Mouse (Mus musculus): ENCODE data around the gene Fam24b. TPM values are rescaled to one million over a fixed set of nuclear protein-coding genes. Genes with fewer than 3 reads are reported as not detected.

Gene Fam24b
- not detected in 2 replicates for total RNA-seq (2015; ENCODE audit: low replicate concordance)
- not detected in 2 replicates for total RNA-seq (2017; ENCODE audit: low replicate concordance)

DNA sequence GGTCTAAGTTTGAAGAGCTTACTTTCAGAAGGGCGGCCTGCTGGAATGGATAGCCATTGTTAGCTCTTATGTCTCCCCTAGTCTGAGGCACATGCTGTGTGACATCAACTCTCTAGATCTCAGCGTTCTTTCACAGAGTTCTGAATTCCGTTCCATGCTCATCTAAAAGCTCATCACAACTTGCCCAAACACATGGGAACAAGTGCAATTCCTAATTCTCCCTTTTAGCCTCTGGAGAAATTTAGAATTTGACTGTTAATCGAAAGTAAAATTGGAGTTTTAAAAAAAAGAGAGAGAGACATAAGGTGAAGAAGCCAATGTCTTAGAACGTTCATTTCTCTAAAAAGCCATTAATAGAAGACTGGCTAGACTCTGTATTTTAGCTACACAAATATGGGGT is at the start of gene Fam24b:
Gene Fam24b (minus strand): TSS at position 101 of the 400 bp plus-strand sequence.
- no peak for ATAC-seq (replicated peaks; ENCODE audit: low FRiP score, poor library complexity, severe bottlenecking)

DNA sequence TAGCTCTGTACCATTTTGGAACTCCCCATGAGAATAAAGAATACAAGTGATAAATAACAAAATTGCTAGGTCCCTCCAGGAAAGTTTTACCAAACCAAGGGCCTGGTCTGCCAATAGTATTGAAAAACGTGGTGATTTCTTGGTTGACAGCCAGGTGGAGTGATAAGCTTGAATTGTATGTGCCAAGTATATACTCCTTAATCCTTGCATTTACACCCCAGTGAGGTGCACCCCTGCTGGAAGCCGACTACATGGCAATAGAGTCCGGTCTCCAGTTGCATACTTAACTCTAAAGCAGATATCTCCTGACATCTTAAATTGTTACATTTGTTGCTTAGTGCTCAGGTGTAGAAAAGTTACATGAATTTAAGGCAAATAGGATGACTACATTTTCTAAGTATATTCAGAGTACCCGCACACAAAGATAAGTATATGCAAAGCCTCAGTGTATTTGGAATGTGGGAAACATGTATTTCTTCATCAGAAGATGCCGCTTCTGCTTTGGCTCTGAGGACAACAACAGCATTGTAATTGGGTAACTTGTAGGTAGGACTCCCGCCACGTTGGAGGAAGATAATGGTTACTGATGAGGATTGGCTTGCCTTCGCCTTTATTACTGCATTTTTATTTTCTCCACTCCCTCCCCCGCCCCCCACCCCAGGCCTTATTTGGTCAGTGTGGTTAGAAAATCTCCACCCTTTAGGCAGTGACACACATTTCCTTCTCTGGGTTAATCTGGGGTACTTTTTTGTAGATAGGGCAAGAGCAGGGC is 42.8 kb upstream of the Fam24b start:
- no peak for ATAC-seq (replicated peaks; ENCODE audit: low FRiP score, poor library complexity, severe bottlenecking)

DNA sequence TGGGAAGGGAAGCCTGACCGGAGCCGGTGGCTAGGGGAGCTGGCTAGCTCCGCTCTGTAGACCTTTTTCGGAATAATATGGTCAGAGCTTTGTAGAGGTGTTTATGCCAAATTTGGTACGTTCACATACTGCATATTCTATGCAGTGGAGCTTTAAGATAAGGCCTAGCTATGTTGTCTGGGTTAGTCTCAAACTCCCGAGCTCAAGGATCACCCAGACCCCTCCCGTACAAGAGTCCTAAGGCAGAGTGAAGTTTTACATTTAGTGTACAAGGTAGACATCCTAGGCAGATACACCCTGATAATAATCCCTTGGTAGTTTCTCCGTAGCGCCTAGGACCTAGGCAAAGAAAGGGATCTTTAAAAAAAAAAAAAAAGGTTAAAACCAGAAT is 42.1 kb upstream of the Fam24b start:
- ATAC-seq (replicated peaks; ENCODE audit: low FRiP score, poor library complexity, severe bottlenecking) = no peak

DNA sequence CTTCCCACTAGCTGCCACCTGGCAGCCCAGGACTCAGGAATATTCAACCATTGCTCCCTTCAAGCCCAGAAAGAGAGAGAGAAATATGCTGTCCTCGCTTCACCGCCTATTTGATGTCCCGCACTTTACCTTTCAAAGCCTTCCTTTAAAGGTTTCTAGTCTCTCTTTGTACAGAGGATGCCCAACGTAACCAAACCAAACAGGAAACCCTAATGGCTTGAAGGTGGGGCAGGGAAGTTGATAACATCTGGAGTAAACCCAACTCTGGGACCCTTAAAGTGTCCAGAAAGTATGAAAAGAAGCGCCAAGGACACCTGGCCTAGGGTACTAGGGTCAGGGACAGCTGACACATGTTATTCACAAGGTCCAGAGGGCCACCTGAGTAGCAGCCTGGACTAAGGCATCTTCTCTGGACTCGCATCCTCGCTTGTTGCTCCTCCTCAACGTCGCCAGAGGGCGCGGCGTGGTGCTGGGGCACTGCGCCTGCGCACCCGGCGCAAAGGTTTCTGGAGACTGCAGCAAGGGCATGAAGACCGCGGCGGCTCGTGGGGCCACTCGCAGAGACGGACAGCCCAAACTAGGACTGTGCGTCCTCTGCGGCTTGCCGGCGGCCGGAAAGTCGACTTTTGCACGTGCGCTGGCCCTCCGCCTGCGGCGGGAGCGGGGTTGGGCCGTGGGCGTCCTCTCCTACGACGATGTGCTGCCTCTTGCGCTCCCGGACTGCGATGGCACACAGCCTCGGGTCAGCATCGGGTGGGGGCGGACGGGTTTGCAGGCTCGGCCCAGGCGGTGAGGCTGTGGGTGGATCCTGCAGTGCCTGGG is 41.5 kb upstream of the Fam24b start, which contains the start of gene Pstk:
Gene Pstk (plus strand): TSS at position 494 of the 822 bp plus-strand sequence.
- peak; percentile 99 for ATAC-seq (replicated peaks; ENCODE audit: low FRiP score, poor library complexity, severe bottlenecking)

DNA sequence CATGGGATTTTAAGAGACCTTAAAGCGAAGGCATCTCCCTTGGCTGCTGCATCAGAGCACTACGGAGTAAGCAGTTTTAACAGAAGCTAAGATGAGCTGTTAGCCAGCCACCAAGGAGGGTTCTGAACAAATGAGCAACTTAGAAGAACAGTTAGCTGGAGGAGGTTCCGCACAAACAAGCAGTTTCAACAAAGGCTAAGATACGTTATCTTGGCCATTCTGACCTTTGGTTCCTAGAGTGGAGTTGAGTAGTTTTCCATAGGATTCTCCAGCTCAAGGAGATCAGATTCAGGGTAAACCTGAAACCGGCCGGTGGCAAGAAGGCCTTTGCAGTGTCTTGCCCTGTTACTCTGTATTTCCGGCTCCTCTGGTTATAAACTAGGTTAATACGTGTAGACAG is 34.8 kb upstream of the Fam24b start:
- ATAC-seq (replicated peaks; ENCODE audit: low FRiP score, poor library complexity, severe bottlenecking) = no peak

DNA sequence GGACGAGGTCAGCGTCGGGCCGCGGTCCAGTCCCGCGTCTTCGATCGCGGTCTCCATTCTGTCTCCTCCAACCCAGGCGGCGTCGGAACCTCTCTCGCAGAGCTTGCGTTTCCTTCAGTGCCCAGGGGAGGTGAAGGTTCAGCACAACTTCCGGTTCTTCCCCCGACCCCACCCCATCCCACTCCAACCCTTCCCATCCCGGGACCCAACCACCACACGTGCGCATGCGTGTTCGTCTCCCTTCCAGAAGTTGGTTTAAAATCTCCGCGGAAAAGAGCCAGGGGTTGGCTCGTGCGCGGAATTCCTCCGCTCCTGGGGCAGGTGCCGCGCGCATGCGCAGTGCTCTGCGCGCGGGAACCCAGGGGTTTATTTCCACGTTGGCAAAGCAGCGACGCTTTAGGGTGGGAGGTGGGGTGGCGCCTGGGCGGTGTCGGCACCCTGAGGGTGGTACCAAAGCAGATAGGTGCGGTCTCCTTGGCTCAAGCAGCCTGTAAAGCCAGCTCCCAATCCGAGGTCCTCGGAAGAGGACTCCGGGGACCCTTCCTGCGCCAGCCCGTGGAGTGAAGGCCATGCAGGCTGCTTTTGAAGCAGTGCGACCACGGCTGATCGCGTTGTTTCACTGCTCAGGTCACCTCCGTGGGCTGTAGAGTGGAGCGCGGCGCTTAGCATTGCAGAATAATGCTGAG is 33.4 kb upstream of the Fam24b start, which contains the start of gene 2310057M21Rik:
Gene 2310057M21Rik (minus strand): TSS at position 145 of the 686 bp plus-strand sequence.
- ATAC-seq (replicated peaks; ENCODE audit: low FRiP score, poor library complexity, severe bottlenecking) = peak; percentile 93

DNA sequence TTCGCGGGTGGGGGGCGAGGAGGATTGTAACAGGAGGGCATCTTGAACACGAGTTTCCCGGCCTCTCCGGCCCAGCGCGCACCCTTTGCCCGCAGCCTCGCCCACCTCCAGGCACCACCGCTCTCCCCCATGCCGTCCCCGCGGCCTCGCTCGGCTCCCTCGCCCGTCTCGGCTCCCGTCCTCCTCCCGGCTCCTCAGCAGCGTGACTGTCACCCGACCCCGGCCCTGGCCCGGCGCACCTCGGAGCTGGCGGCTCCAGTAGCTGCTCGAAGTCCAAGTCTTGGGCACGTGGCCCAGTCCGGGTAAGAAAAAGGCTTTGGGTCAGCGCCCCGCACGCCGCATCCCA is 32.9 kb upstream of the Fam24b start:
- peak; percentile 50 for ATAC-seq (replicated peaks; ENCODE audit: low FRiP score, poor library complexity, severe bottlenecking)

DNA sequence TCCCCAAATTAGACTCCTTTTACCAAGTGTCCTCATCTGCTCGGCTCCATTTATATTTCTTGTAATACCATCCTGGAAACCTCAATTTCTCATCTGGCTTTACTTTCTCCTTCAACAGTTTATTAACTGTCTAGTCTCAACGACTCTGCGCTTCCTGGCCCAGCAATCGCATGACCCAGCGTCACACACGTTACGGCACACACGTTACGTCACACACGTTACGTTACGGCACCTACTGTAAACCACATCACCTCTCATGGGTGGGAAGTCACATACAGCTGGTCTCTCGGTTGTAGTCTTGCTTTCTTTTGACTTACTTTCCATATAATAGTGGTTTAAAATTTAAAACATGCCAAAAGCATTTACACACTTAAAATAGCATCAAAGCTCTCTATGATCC is 26.8 kb upstream of the Fam24b start:
- ATAC-seq (replicated peaks; ENCODE audit: low FRiP score, poor library complexity, severe bottlenecking) = no peak

DNA sequence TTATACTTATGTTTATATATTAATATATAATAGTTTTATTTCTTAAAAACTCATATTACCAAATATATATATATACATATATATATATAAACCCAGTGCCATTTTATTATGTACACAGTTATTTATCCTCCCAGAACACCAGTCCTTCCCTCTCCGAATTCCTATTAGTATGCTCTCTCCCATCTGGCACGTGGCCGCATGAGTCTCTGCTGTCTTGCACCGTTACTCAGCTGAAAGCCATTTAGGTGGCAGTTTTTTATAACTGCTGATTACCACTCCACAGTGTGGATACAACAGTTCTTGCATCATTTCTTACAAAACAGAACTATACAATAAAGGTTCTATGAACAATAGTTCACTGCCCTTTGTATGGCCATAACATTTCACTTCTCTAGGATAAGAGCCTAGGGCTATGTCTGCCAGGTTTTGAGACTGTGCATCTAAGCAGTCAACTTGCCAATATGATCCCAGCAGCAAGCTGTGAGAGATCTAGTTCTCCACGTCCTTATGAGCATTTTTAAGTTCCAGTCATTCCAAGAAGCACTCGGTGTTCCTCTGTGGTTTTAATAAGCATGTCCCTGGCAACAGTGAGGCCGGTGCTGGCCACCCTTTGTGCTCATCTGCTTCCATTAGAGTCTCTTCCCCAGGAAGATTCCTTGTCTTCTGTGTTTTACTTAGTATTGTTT is 16.7 kb upstream of the Fam24b start:
- ATAC-seq (replicated peaks; ENCODE audit: low FRiP score, poor library complexity, severe bottlenecking) = no peak

DNA sequence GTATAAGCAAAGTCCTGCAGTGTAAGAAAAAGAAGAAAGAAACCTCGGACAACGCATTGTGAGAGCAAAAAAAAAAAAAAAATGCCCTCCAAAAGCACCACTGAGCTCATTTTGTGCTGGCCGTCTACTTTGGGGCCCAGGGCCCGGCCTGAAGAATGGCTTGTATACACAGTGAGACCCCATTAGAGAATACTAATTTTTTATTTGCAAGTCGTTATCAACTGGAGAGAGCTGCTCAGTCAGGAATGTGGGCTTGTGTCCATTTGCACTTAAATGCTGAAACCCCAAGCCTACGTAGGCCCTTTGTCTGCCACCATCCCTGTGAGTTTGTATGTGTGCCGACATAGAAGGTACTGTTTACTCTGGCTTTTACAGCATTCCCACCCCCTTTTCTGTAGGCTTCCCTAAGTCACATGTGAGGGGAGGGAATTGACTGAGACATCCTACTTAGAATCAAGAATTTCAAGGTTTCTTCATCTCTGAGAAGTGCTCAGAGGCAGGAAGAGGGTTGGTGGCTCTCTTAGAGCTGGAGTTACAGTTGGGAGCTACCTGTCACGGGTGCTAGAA is 8.3 kb upstream of the Fam24b start:
- no peak for ATAC-seq (replicated peaks; ENCODE audit: low FRiP score, poor library complexity, severe bottlenecking)

DNA sequence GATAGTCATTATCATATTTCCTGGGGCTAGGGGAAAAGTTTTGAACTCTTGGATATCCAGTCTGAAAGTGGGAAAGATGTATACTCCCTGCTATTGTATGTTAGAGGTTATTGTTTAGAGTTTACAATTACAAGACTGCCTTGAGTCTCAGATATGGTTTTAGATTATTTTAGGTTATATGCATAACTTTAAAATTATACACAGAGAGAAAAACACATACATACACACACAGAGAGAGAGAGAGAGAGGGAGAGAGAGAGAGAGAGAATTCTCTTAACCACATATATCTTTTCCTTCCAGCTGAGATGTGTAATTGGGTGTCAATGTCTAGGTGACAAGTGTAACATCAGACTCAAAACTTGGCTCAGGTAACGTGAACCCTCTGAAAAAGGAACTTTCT is 4.2 kb upstream of the Fam24b start, which contains the start of gene Fam24a:
Gene Fam24a (plus strand): TSS at position 301 of the 400 bp plus-strand sequence.
- ATAC-seq (replicated peaks; ENCODE audit: low FRiP score, poor library complexity, severe bottlenecking) = no peak

DNA sequence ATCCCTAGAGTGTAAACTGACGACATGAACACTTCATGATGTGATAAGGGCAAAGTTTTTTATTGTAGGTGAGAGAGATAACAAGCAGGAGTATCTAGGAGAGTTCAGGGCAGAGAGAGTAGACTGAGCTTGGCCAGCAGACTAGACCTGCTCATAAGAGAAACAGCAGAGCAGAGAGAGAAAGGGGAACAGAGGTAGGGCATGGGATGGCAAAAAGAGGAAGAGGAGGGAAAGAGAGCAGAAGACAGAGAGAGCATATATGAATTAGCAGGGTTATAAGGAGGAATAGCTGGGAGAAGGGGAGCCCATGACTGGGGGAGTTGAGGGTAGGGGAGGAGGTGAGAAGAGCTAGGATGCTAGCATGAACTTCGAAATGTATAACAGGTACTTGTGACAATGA is 2.4 kb upstream of the Fam24b start:
- no peak for ATAC-seq (replicated peaks; ENCODE audit: low FRiP score, poor library complexity, severe bottlenecking)

DNA sequence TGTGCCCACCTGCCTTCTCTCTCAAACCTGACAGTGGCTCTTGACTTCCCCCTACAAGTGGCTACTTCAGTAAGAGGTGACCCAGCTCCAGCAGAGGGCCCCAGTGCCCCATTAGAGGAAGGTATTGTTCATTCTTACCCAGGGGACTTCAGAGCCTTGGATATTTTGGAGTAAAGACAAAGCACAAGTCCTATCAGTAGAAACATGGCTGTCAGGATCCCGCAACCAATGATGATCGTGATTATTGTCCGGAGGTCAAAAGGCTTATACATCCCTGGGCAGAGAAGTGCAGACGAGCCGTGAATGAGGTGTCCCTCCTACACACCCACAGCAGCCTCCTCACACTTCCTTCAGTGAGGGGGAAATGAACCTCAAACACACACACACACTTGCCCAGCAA is 2.3 kb downstream of the Fam24b start:
- ATAC-seq (replicated peaks; ENCODE audit: low FRiP score, poor library complexity, severe bottlenecking) = no peak

DNA sequence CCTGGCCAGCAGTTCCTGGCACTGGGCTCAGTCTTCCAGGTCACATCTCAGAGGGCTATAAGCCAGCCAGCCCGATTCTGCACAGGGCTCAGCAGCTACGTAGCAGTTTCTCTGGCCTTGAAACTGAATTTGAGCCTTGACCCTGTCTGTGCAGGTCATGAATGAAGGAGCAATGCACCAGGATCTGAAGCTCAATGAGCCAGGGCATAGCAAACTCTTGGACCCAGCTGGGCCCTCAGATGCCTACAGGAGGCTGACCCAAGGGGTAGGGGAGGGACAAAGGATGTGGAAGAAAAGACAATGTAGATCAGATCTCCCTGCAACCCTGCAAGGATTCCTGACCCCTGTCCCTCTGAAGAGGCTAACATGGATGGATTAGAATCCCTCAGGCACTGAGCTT is 7.1 kb downstream of the Fam24b start, which contains the start of gene Cuzd1:
Gene Cuzd1 (minus strand): TSS at position 101 of the 400 bp plus-strand sequence.
- ATAC-seq (replicated peaks; ENCODE audit: low FRiP score, poor library complexity, severe bottlenecking) = no peak

DNA sequence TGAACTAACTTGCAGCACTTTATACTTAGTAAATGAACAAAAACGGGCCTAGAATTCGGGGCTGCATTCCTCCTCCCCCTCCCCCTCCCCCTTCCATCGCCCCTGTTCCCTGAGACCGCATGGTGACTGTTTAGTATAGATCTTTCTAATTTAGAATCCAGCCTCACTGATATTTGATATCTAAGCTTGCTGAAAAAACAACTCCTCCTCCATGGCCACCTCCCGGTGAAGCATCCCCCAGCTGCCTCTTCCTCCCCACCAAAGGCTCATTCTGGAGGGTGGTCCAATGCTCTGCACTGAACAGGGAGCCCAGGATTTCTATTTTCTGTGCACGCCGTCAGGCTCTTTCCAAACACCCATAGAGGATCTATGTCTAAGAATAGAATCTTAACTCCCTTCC is 11.0 kb downstream of the Fam24b start:
- no peak for ATAC-seq (replicated peaks; ENCODE audit: low FRiP score, poor library complexity, severe bottlenecking)

DNA sequence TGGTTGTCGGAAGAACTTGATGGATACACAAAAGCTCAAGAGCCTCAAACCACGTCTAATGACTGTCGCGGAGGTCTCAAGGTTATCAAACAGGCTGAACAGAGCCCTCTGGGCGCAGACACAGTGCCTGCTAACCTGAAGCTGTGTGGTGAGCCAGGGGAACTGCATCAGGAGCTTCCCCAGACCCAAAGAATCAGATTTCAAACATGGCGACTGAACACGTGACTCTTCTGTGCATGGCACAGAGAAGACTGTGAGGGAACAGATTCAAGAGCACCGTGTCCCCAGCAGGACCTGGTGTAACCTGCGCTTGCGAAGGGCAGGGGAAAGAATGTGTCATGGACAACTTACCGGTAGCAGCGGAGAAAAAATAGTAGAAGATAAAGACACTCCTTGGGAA is 11.7 kb downstream of the Fam24b start:
- no peak for ATAC-seq (replicated peaks; ENCODE audit: low FRiP score, poor library complexity, severe bottlenecking)

DNA sequence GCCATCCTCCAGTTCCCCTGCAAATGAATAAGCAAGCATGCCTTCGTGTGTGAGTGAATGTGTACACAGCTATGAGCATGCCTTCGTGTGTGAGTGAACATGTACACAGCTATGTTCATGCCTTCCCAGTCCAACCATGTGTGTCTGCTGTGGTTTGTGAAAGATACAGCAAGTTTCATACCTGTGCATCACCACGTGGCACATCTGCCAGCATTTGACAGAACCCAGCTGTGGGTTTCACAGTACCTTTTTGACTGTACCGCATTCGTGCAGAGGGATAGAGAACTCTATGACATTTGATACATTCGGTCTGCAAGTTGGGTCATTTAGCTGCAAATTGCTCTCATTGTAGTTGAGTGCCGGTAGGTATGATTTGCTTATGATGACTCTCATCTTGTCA is 14.8 kb downstream of the Fam24b start:
- no peak for ATAC-seq (replicated peaks; ENCODE audit: low FRiP score, poor library complexity, severe bottlenecking)

DNA sequence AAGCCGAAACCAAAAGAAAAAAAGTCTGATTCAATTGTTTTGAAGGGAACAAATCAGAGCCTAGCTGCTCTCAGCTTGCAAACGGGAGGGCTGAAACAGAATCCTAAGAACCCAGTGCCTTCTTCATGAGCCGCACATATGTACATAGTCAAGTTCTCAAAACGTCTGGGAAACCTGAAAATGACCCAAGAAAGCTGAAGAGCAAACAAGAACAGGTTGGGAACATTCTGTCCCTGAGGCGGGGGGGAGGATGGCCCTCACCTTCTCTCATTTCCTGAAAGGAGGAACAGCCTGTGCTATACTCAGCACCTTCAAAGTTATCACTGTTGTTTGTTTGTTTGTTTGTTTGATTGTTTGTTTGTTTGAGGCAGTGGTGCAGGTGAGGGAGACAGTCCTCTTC is 22.6 kb downstream of the Fam24b start:
- no peak for ATAC-seq (replicated peaks; ENCODE audit: low FRiP score, poor library complexity, severe bottlenecking)

DNA sequence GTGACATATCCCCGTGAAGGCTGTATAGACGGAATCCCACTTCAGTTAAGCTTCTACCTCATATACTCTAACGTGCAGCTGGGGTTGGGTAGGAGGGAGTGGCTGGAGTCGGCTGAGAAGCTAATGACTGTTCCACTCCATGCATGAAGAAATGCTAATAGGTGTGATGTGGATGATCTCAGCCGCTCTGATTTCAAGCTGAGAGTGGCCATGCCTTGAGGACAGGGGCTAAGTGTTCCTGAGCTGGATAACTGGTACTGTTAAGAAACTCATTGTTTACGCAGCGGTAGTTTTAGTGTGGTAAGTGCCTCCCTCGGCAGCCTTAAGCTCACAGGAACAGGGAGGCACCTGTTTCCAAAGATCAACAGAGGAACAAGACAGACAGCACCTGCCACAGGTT is 26.0 kb downstream of the Fam24b start:
- no peak for ATAC-seq (replicated peaks; ENCODE audit: low FRiP score, poor library complexity, severe bottlenecking)

All from erythroblast, adult 5-6 weeks (primary cell).